Mouse (Mus musculus) thymus, postnatal 25 days (tissue): Measurements from ENCODE around the gene Arg1.

Experiments used
- DNase-seq: peaks from one replicate; pipeline ENCODE4 v3.0.0; 2022

Gene Arg1

DNA sequence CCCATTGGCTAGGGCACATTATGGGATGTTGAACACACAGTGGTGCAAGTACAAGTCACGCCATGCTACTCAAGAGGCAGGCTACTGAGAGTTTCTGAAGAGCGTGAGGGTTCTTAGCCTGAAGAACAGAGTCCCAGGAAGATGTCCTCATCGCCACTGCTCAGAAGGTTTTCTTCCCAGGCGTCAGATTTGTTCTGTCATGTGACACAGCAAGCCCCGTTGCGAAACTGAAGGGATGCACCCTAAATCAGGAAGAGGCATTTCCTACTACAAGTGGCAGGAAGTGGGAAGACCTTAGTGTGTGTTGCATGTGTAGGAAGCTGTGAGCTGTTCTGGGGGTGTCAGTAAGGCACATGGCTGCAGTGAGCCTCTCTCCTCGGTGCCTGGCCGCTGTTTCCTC, 16.1 kb downstream of the Arg1 start:
- DNase-seq = no peak

DNA sequence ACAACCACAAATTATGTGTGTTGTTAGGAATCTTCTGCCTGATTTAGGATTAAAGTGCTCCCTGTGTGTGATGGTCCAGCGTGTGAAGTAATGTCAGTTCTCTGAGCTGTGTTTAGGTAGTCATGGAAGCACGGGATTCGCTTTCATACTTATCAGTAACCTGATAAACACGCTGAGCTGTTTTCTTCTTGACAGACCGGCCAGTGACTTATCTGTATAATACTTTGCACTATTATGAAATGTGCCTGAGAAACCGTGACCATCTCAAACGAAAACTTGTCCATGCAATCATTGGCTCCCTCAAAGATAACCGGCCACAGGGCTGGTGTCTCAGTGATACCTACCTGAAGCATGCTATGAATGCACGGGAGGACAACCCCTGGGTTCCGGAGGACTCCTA, 21.7 kb downstream of the Arg1 start:
- no peak for DNase-seq

DNA sequence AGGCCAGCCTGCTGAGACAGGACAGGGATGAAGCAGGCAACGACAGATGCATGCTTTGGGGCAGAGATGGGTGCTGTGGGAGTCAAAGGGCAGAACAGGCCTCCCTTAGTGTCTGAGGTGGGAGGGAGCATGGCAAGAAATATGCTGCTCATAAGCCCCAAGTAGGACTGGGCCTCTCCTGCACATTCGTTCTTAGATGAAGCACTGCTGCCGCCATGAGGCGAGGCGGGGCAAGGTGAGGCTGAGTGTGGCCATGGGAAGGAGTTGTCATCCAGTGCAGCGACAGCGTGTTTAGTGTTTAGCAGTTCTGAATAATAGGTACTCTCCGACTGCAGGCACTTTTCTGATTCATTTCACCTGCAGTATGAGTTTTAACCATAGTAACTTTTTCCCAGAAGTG, 31.4 kb downstream of the Arg1 start:
- peak; percentile 48 for DNase-seq

DNA sequence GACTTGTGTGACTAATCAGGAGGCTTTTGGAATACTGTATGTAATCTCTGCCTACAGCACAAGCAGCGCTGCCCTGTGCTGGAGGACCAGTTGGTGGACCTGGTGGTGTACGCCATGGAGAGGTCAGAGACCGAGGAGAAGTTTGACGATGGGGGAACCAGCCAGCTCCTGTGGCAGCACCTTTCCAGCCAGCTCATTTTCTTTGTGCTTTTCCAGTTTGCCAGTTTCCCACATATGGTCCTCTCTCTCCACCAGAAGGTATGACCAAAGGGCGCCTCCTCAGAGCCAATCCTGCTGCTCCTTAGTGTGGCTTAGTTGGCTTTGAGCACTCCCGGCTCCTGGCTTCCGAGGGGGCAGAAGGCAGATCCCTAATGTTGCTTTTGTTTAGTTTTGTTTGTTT, 38.9 kb downstream of the Arg1 start:
- no peak for DNase-seq

DNA sequence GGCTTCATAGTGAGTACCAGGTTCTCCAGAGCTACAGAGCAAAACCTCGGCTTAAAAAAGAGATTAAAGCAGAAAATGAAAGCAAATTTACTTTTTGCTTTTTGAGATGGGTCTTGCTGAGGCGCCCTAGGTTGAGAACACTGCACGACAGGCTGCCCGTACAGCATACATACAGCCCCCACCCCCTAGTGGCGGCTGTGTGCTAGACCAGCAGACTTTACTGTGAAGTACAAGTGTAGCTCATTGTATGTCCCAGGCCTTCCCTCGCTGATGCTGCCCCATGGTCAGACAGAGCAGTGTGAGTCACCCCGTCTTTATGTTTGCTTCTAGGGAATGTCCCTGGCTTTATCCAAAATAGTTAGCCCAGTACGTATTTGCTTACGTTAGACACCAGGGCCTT, 41.3 kb downstream of the Arg1 start:
- peak; percentile 9 for DNase-seq

DNA sequence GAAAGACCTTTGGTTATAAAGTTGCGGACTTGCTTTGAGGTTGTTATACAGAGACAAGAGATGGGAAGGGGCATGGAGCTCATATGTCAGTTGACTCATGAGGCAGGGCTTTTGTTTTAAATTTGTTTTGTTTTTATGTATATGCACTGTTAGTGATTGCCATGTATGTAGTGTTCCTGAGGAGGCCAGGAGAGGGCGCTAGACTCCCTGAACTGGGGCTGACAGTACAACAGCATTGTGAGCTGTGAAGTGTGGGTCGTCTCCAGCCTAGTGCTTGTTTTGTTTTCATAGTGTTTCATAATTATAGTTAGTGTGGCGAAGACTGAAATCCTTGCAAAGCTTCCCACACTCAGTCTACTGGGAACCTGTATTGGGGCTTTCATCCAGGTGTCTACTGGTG, 53.7 kb downstream of the Arg1 start:
- DNase-seq = no peak

DNA sequence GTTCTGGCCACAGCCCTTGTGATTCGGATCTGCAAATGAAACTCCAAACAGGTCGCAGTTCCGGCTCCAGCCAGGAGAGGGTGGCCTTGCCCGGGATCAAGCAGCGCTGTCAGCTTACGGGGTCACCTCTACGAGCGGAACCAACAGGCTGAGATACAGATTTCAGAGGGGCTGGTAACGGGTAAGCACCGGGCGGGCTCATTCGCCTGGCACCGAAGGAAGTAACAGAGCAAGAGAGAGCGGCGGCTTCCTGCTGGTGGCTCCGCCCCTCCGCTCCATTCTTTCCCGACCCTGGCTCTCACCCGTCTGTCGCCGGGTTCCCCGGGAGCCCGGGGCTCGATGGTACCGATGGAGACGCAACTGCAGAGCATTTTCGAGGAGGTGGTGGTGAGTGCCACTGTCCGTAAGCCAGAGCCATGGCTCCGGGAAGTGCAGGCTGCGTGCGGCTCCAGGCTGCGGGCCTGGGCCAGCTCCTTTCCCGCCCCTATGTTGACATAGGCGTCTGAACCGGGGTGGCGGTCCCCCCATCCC, 57.5 kb downstream of the Arg1 start, which contains the start of gene Med23:
TSS of gene Med23 (plus strand) at position 227 of the 531 bp plus-strand sequence.
- DNase-seq = peak; percentile 97
